Mouse (Mus musculus): Measurements from ENCODE around the gene Faim2. TPM values are rescaled to one million over a fixed set of nuclear protein-coding genes. Genes with fewer than 3 reads are reported as not detected.

The Faim2 gene
- total and polyA plus RNA-seq, 3 experiments: 0.17 TPM; not detected in 2

DNA sequence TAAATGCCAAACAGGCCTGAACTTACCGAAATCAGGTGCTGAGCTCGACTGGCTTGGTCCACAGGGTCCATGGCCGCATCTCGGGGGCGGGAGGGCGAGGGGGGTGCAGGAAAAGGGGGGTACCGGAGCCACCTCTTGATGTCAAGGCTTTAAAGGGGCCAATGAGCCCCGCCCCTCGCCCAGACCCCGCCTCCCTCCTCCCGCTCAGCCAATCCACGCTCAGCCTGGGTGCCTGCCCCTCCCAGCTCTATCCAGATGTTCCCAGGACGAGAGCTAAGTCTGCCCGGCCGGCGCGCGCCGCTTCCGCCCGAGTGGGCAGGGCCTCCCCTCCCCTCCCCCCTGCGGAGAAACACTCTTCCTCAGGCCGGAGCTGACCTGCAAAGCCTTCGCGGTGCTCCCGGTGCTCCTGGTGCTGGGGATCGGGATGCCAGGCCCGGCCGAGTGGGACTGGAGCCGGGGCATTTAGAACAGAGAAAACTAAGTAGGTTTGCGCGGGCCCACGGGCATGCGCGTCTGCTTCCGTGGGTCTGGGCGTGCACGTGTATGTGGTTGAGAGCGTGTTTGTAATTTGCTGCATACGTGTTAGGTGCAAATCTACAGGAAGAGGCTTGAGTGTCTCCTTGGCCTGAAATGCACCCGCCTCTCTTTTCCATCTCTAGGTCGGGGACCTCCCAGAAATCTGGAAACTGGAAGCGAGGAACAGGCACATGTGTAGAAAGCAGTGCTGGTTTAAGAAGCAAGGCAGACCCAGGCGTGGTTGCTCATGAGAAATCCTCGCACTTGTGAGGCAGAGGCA lies 70.2 kb downstream of the Faim2 start, which contains the start of gene Nckap5l (continued):
- no peak for TF ChIP-seq MAFK (IDR thresholded peaks at IDR 0.05; ENCODE audit: insufficient replicate concordance, low read length)
- TF ChIP-seq ETS1 (conservative IDR thresholded peaks at IDR 0.05; ENCODE audit: low read depth, low read length): no peak; the same call in 1 of the 2 replicates
- no peak for TF ChIP-seq JUND (conservative IDR thresholded peaks at IDR 0.05; ENCODE audit: low read depth, low read length)
- no peak for TF ChIP-seq RAD21 (IDR thresholded peaks at IDR 0.05; ENCODE audit: low read depth, low read length)
- no peak for TF ChIP-seq ZNF384 (IDR thresholded peaks at IDR 0.05; ENCODE audit: low read depth, low read length)
- peak; percentile 39 for TF ChIP-seq RCOR1 (conservative IDR thresholded peaks at IDR 0.05; ENCODE audit: low read depth, low read length)
- peak; percentile 86 for TF ChIP-seq MAX (IDR thresholded peaks at IDR 0.05; ENCODE audit: low read length)
- TF ChIP-seq MEF2A (IDR thresholded peaks at IDR 0.05; ENCODE audit: borderline replicate concordance, low read depth, low read length): no peak
- no peak for TF ChIP-seq PAX5 (IDR thresholded peaks at IDR 0.05; ENCODE audit: low read length)
- no peak for TF ChIP-seq GABPA (IDR thresholded peaks at IDR 0.05; ENCODE audit: insufficient replicate concordance, low read depth, low read length)
- peak; percentile 90 for TF ChIP-seq MXI1 (IDR thresholded peaks at IDR 0.05; ENCODE audit: low read depth, low read length)
- no peak for TF ChIP-seq POLR2AphosphoS2 (IDR thresholded peaks at IDR 0.05; ENCODE audit: low read depth, low read length)
- no peak for TF ChIP-seq JUN (IDR thresholded peaks at IDR 0.05; ENCODE audit: insufficient read depth, low read depth, low read length)

DNA sequence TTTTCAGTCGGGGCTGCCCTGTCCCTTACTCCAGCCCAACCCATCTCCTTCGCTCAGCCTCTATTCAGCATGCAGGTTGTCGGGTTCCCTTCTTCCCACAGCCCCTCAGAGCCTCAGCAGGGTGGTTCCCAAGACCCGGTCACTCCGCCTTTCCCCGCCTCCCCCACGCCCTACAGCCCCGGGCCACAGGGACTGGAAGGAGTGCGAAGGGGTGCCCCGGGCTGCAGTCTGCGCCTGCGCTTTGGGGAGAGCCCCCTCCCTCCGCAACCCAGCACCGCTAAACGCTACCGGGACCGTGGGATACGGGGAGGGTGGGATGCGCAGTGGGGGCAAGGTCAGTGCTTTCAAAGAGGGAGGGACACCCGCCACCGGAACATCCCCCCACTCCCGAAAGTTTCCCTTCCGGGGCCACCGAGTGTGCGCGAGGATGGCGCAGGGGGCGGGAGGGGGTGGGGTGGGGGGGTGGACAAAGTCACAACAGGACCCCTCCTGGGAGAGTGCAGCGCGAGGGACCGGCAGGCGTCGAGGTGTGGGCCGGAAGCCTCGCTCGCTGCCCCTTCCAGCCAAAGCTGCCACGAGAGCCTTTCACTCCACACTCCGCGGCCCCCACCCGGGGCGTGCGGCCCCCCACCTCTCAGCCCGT lies 70.9 kb downstream of the Faim2 start:
- H3K27ac ChIP-seq (ENCODE audit: insufficient read depth, low read depth): no peak overlapping the region
- peak; percentile 43; the same call in 1 of the 2 replicates for TF ChIP-seq HCFC1 (IDR thresholded peaks at IDR 0.05; ENCODE audit: low read depth, low read length)
- TF ChIP-seq MAX (IDR thresholded peaks at IDR 0.05; ENCODE audit: low read length): no peak
- TF ChIP-seq MAZ (IDR thresholded peaks at IDR 0.05; ENCODE audit: low read depth, low read length): 0 out of 2 replicates have a peak, but pooled peaks have one; percentile 28
- TF ChIP-seq NRF1 (IDR thresholded peaks at IDR 0.05; ENCODE audit: low read depth, low read length): peak; percentile 71
- no peak for TF ChIP-seq CHD1 (IDR thresholded peaks at IDR 0.05; ENCODE audit: low read depth, low read length)
- dilution Hi-C loops (cut with MboI; ENCODE audit: extremely low pct_ligation_motif_present, extremely low pct_unique_long_range_greater_than_20kb, low sequenced_read_pairs) (no loop called here), in situ Hi-C loops (cut with MboI; ENCODE audit: low pct_ligation_motif_present, low pct_unique_long_range_greater_than_20kb, low sequenced_read_pairs) (no loop called here)
- no peaks in the 10 kb centered on the region for H3K79me2 ChIP-seq (replicated peaks; ENCODE audit: control insufficient read depth, extremely low read depth, insufficient read depth, poor library complexity, severe bottlenecking)
- no peaks in the 10 kb centered on the region for H3K27me3 ChIP-seq (replicated peaks)
- H3K4me1 ChIP-seq (ENCODE audit: control insufficient read depth in 1 of 2, insufficient read depth in 2 of 2): peaks cover 5 to 28% of the 10 kb centered on the region in 2 experiments; a peak in 3 of 4 replicates
- peak overlapping the region; percentile 61 to 88 (median 68) for H3K4me3 ChIP-seq (replicated peaks in 1 of 3; ENCODE audit: low read depth in 2 of 3, low read length in 2 of 3, poor library complexity in 1 of 3)
- H3K4me2 ChIP-seq (ENCODE audit: insufficient read depth, low read depth, poor library complexity, severe bottlenecking): peak overlapping the region; percentile 88
- H3K9me3 ChIP-seq (replicated peaks; ENCODE audit: low read length): no peaks in the 10 kb centered on the region
- peaks cover 0 to 24% of the 10 kb centered on the region in 2 experiments for H3K36me3 ChIP-seq (replicated peaks in 1 of 2; ENCODE audit: control insufficient read depth in 1 of 2, insufficient read depth in 1 of 2, low read length in 1 of 2)
- no peak for DNase-seq (ENCODE audit: extremely low read depth)
- H3K9ac ChIP-seq (ENCODE audit: insufficient read depth, low read depth): peak overlapping the region; percentile 74

Measured in CH12.LX (cell line).